Mouse (Mus musculus) testis, adult 2 months (tissue): ENCODE data around the gene Gm5129. TPM values are rescaled to one million over a fixed set of nuclear protein-coding genes. Genes with fewer than 3 reads are reported as not detected.

Experiments
- H3K27ac ChIP-seq: fragments of 200-500 bp; 2 replicates; pipeline ENCODE4 v1.5.1; 2012; ENCODE audit warnings: low read depth, low read length; ENCODE audit not compliant: control insufficient read depth, insufficient read depth
- H3K27me3 ChIP-seq: fragments of 200-500 bp; 2 replicates; pipeline ENCODE4 v1.6.1; 2012; ENCODE audit warnings: mild to moderate bottlenecking, low read length, moderate library complexity; ENCODE audit not compliant: control insufficient read depth, insufficient read depth
- H3K36me3 ChIP-seq: fragments of 200-500 bp; 2 replicates; pipeline ENCODE4 v1.6.1; 2012; ENCODE audit warnings: mild to moderate bottlenecking, low read length; ENCODE audit not compliant: control insufficient read depth, insufficient read depth
- H3K4me1 ChIP-seq: fragments of 200-500 bp; 2 replicates; pipeline ENCODE4 v1.6.1; 2012; ENCODE audit warnings: low read length; ENCODE audit not compliant: control insufficient read depth, insufficient read depth
- H3K4me3 ChIP-seq: fragments of 200-500 bp; 2 replicates; pipeline ENCODE4 v1.5.1; 2012; ENCODE audit warnings: low read depth, mild to moderate bottlenecking, low read length, moderate library complexity, mixed read lengths; ENCODE audit not compliant: control insufficient read depth
- CTCF ChIP-seq: fragments of 200-500 bp; IDR thresholded peaks from 2 replicates; pipeline ENCODE4 v1.5.1; 2012; ENCODE audit warnings: low read depth, mild to moderate bottlenecking, inconsistent platforms, low read length, moderate library complexity; ENCODE audit not compliant: control insufficient read depth, insufficient read depth, insufficient replicate concordance
- POLR2A ChIP-seq: fragments of 200-500 bp; IDR thresholded peaks from 2 replicates; pipeline ENCODE4 v1.6.1; 2012; ENCODE audit warnings: low read depth, mild to moderate bottlenecking, inconsistent platforms, low read length, moderate library complexity; ENCODE audit not compliant: control insufficient read depth
- polyA plus RNA-seq: library from polyadenylated mRNA; depleted of rRNA; stranded (reverse); fragments of >200 nt; gene quantifications from 2 replicates; pipeline ENCODE4 v1.2.3, GENCODE M21; 2012; rRNA removed

The Gm5129 gene
- polyA plus RNA-seq, 1 experiment: 19.1 TPM

GRCm38 (mm10) chr5:29688352-29688751 lies 47.4 kb downstream of the Gm5129 start:
- no peaks in the 10 kb centered on the region for H3K4me1 ChIP-seq
- H3K27me3 ChIP-seq: no peaks in the 10 kb centered on the region
- TF ChIP-seq CTCF (no peak), POLR2A (no peak)
- H3K27ac ChIP-seq: no peak overlapping the region
- H3K4me3 ChIP-seq: no peak overlapping the region
- no peaks in the 10 kb centered on the region for H3K36me3 ChIP-seq

DNA sequence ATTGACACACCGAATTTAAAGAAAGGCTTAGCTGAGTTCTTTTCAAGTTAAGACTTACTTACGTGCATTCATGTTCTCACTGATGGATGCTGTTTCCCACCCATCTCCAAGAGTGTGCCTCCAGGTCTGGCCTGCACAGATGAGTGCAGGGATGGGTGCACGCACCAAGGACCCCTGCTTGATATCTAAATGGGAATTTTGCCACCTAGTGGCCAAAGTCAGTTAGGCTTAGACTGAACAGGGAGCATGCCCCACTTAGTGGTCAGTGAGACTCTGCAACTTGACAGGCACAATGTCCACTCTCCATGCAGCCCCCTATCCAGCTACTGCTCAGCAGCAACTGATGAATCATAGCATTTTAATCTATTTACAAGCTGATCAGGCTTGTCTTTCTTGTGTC lies 48.1 kb downstream of the Gm5129 start:
- Histone ChIP-seq H3K36me3 (no peaks in the 10 kb centered on the region), H3K27me3 (no peaks in the 10 kb centered on the region), H3K4me1 (no peaks in the 10 kb centered on the region), H3K27ac (no peak overlapping the region), H3K4me3 (no peak overlapping the region)
- TF ChIP-seq POLR2A: no peak
- TF ChIP-seq CTCF: peak; percentile 35; the same call in 1 of the 2 replicates

Other genes starting within 250 kb of the Gm5129 start
- 27.0 and 30.5 TPM in 2 replicates for gene Ube3c, start 166.7 kb downstream of the Gm5129 start, polyA plus RNA-seq
- gene Dnajb6, start 248 bp downstream of the Gm5129 start, polyA plus RNA-seq: 273 and 330 TPM in 2 replicates